Mouse (Mus musculus): ENCODE measurements around the gene Gimap8. TPM values are rescaled to one million over a fixed set of nuclear protein-coding genes. Genes with fewer than 3 reads are reported as not detected.
"Not testable (repeated sequence)": the region's sequence is repeated elsewhere in the genome, so short reads cannot be mapped to it uniquely, and the experiment has no call there.

The Gimap8 gene
- polyA plus RNA-seq, 1 experiment from 2014 or later = 0.20 TPM

DNA sequence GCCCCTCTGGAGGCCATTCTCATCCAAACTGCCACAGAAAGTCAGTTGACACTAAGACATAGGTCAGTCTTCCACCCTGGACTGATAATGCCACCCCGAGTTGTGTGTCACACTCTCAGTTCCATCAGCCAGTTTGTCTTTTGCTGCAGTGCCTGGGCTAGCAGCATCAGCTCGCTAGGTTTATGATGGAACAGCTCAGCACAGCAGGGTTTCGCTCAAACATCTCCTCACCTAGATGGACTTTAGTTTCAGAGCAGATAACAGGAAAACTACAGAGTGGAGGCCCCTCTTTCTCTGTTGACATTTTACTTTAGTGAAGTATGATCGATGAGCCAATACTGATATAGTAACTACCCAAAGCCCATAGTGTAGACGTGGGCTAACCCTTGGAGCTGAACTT, 32.3 kb upstream of the Gimap8 start:
- ATAC-seq (replicated peaks; ENCODE audit: insufficient number of reproducible peaks, low FRiP score, low TSS enrichment, low read depth) (no peak), DNase-seq (ENCODE audit: low spot score) (no peak)
- Histone ChIP-seq H3K36me3 (replicated peaks; ENCODE audit: control insufficient read depth, insufficient read depth, low read depth, low read length) (no peaks in the 10 kb centered on the region; the same call in none of the 2 replicates), H3K4me1 (ENCODE audit: control insufficient read depth, insufficient read depth, low read length) (no peaks in the 10 kb centered on the region), H3K27me3 (ENCODE audit: control insufficient read depth, insufficient read depth, low read length) (no peaks in the 10 kb centered on the region), H3K9me3 (replicated peaks; ENCODE audit: control insufficient read depth, low read length) (no peaks in the 10 kb centered on the region), H3K4me3 (ENCODE audit: low read depth, low read length) (no peak overlapping the region), H3K4me2 (ENCODE audit: low read depth, low read length) (no peak overlapping the region), H3K9ac (replicated peaks; ENCODE audit: low read length) (no peak overlapping the region), H3K27ac (replicated peaks; ENCODE audit: low read depth, low read length) (no peak overlapping the region)
- 92% methylated on average over 5 of the region's 5 CpGs for WGBS

DNA sequence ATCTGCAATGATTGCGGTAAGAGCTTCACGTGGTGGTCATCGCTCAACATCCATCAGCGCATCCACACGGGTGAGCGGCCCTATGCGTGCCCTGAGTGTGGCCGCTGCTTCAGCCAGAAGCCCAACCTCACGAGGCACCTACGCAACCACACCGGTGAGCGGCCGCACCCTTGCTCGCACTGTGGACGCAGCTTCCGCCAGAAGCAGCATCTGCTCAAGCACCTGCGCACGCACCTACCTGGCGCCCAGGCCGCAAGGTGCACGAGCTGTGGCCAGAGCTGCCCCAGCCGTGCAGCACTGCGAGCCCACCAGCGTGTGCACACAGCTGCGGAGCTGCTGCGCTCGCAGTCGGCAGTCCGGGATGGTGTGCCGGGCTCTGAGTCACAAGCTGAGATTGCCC, 27.0 kb upstream of the Gimap8 start:
- ATAC-seq (replicated peaks; ENCODE audit: insufficient number of reproducible peaks, low FRiP score, low TSS enrichment, low read depth) (no peak; the same call in 1 of the 2 replicates), DNase-seq (ENCODE audit: low spot score) (no peak)
- H3K4me3 ChIP-seq (ENCODE audit: low read depth, low read length) = no peak overlapping the region
- WGBS = 92% methylated on average over 30 of the region's 30 CpGs
- H3K4me2 ChIP-seq (ENCODE audit: low read depth, low read length) = no peak overlapping the region
- H3K9me3 ChIP-seq (replicated peaks; ENCODE audit: control insufficient read depth, low read length) = no peaks in the 10 kb centered on the region
- H3K9ac ChIP-seq (replicated peaks; ENCODE audit: low read length) = no peak overlapping the region
- no peak overlapping the region for H3K27ac ChIP-seq (replicated peaks; ENCODE audit: low read depth, low read length)
- no peaks in the 10 kb centered on the region for H3K27me3 ChIP-seq (ENCODE audit: control insufficient read depth, insufficient read depth, low read length)
- H3K4me1 ChIP-seq (ENCODE audit: control insufficient read depth, insufficient read depth, low read length) = no peaks in the 10 kb centered on the region
- H3K36me3 ChIP-seq (replicated peaks; ENCODE audit: control insufficient read depth, insufficient read depth, low read depth, low read length) = no peaks in the 10 kb centered on the region; the same call in 1 of the 2 replicates

DNA sequence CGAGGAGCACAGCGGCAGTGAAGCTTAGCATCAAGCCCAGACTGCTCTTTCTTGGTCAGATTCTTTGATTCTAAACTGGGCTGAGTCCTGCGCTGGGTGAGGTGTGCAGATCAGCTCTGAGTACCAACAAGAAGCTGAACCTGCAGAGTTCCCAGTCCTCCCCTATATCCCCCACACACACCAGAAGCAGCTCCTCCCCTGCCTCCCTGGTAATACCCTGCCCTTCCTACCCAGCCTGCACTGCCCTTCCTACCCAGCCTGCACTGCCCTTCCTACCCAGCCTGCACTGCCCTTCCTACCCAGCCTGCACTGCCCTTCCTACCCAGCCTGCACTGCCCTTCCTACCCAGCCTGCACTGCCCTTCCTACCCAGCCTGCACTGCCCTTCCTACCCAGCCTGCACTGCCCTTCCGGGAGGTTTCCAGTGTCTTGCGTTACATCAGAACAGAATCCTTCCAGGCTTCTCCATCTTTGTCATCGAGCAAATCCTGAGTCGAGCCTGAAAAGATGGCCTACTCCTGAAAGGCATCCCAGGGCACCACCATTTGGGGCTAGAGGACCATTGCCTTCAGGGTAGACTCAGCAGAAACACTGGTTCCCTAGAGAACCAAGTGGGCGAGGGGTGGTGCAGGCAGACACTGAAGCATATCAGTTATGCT, 24.7 kb upstream of the Gimap8 start:
- H3K4me1 ChIP-seq (ENCODE audit: control insufficient read depth, insufficient read depth, low read length); H3K4me2 ChIP-seq (ENCODE audit: low read depth, low read length); DNase-seq (ENCODE audit: low spot score); H3K27ac ChIP-seq (replicated peaks; ENCODE audit: low read depth, low read length); H3K9ac ChIP-seq (replicated peaks; ENCODE audit: low read length); ATAC-seq (replicated peaks; ENCODE audit: insufficient number of reproducible peaks, low FRiP score, low TSS enrichment, low read depth); H3K4me3 ChIP-seq (ENCODE audit: low read depth, low read length); H3K36me3 ChIP-seq (replicated peaks; ENCODE audit: control insufficient read depth, insufficient read depth, low read depth, low read length); H3K27me3 ChIP-seq (ENCODE audit: control insufficient read depth, insufficient read depth, low read length); H3K9me3 ChIP-seq (replicated peaks; ENCODE audit: control insufficient read depth, low read length): not testable (repeated sequence)
- 87% methylated on average over 8 of the region's 8 CpGs for WGBS

- H3K4me2 ChIP-seq (ENCODE audit: low read depth, low read length) = no peak overlapping the region
- H3K4me3 ChIP-seq (ENCODE audit: low read depth, low read length) = no peak overlapping the region
- ATAC-seq (replicated peaks; ENCODE audit: insufficient number of reproducible peaks, low FRiP score, low TSS enrichment, low read depth) (no peak), DNase-seq (ENCODE audit: low spot score) (no peak)
- peaks cover 6% of the 10 kb centered on the region for H3K27me3 ChIP-seq (ENCODE audit: control insufficient read depth, insufficient read depth, low read length)
- H3K9me3 ChIP-seq (replicated peaks; ENCODE audit: control insufficient read depth, low read length) = no peaks in the 10 kb centered on the region
- WGBS = 20% methylated on average over 1 of the region's 1 CpGs
- H3K36me3 ChIP-seq (replicated peaks; ENCODE audit: control insufficient read depth, insufficient read depth, low read depth, low read length) = no peaks in the 10 kb centered on the region; the same call in 1 of the 2 replicates
- no peaks in the 10 kb centered on the region for H3K4me1 ChIP-seq (ENCODE audit: control insufficient read depth, insufficient read depth, low read length)
- no peak overlapping the region for H3K27ac ChIP-seq (replicated peaks; ENCODE audit: low read depth, low read length)
- no peak overlapping the region for H3K9ac ChIP-seq (replicated peaks; ENCODE audit: low read length)
Measured at GRCm38 (mm10) chr6:48623460-48623859, 23.6 kb upstream of the Gimap8 start.

GRCm38 (mm10) chr6:48626464-48626863, 20.6 kb upstream of the Gimap8 start, which contains the start of gene AI854703:
Gene AI854703 (plus strand): TSS chr6:48626764.
- H3K9ac ChIP-seq (replicated peaks; ENCODE audit: low read length) = peak within 1 kb of the TSS; percentile 22

DNA sequence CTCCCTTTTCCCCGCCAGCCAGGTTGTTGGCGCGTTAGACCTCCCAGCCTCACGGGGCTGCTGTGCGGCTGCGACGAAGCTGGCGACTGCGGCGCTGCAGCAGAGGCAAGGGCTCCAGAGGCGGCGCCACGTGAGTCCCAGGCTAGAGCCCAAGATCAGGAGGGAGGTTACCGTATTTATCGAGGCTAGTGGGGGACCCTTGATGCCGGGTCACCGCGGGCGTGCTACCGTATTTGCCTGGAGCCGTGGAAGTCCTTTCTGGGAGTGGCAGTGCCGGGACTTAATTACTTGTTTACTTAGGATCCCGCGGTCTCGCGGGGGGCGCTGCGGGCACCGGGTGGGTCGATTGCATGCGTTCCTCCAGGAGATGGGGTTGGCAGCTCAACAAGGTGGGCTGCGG, 20.1 kb upstream of the Gimap8 start:
- peak overlapping the region; percentile 73 for H3K4me2 ChIP-seq (ENCODE audit: low read depth, low read length)
- H3K27ac ChIP-seq (replicated peaks; ENCODE audit: low read depth, low read length) = no peak overlapping the region
- WGBS = under 1% methylated on average over 31 of the region's 32 CpGs
- DNase-seq (ENCODE audit: low spot score) (peak; percentile 74), ATAC-seq (replicated peaks; ENCODE audit: insufficient number of reproducible peaks, low FRiP score, low TSS enrichment, low read depth) (no peak)
- H3K4me3 ChIP-seq (ENCODE audit: low read depth, low read length) = peak overlapping the region; percentile 32
- H3K9me3 ChIP-seq (replicated peaks; ENCODE audit: control insufficient read depth, low read length) = no peaks in the 10 kb centered on the region
- peak overlapping the region; percentile 22 for H3K9ac ChIP-seq (replicated peaks; ENCODE audit: low read length)
- H3K4me1 ChIP-seq (ENCODE audit: control insufficient read depth, insufficient read depth, low read length) = no peaks in the 10 kb centered on the region
- H3K27me3 ChIP-seq (ENCODE audit: control insufficient read depth, insufficient read depth, low read length) = peaks cover 17% of the 10 kb centered on the region
- no peaks in the 10 kb centered on the region for H3K36me3 ChIP-seq (replicated peaks; ENCODE audit: control insufficient read depth, insufficient read depth, low read depth, low read length)

More at GRCm38 (mm10) chr6:48626464-48626863, 20.6 kb upstream of the Gimap8 start, which contains the start of gene AI854703:
- H3K27ac ChIP-seq (replicated peaks; ENCODE audit: low read depth, low read length) = no peak within 1 kb of the TSS
- no peaks in the 10 kb centered on the region for H3K9me3 ChIP-seq (replicated peaks; ENCODE audit: control insufficient read depth, low read length)
- H3K4me3 ChIP-seq (ENCODE audit: low read depth, low read length) = peak within 1 kb of the TSS; percentile 32
- no peaks in the 10 kb centered on the region for H3K36me3 ChIP-seq (replicated peaks; ENCODE audit: control insufficient read depth, insufficient read depth, low read depth, low read length)
- H3K4me2 ChIP-seq (ENCODE audit: low read depth, low read length) = peak within 1 kb of the TSS; percentile 73
- WGBS = 30% methylated on average over 8 of the region's 8 CpGs
- peaks cover 17% of the 10 kb centered on the region for H3K27me3 ChIP-seq (ENCODE audit: control insufficient read depth, insufficient read depth, low read length)
- ATAC-seq (replicated peaks; ENCODE audit: insufficient number of reproducible peaks, low FRiP score, low TSS enrichment, low read depth) = no peak
- H3K4me1 ChIP-seq (ENCODE audit: control insufficient read depth, insufficient read depth, low read length) = no peaks in the 10 kb centered on the region
- no peak for DNase-seq (ENCODE audit: low spot score)

GRCm38 (mm10) chr6:48627511-48627924, 19.5 kb upstream of the Gimap8 start:
- H3K9me3 ChIP-seq (replicated peaks; ENCODE audit: control insufficient read depth, low read length) = no peaks in the 10 kb centered on the region
- H3K27ac ChIP-seq (replicated peaks; ENCODE audit: low read depth, low read length) = no peak overlapping the region
- ATAC-seq (replicated peaks; ENCODE audit: insufficient number of reproducible peaks, low FRiP score, low TSS enrichment, low read depth) (no peak), DNase-seq (ENCODE audit: low spot score) (no peak)
- H3K27me3 ChIP-seq (ENCODE audit: control insufficient read depth, insufficient read depth, low read length) = peaks cover 17% of the 10 kb centered on the region
- 5% methylated on average over 7 of the region's 7 CpGs for WGBS
- H3K36me3 ChIP-seq (replicated peaks; ENCODE audit: control insufficient read depth, insufficient read depth, low read depth, low read length) = no peaks in the 10 kb centered on the region
- peak overlapping the region; percentile 73 for H3K4me2 ChIP-seq (ENCODE audit: low read depth, low read length)
- H3K4me1 ChIP-seq (ENCODE audit: control insufficient read depth, insufficient read depth, low read length) = no peaks in the 10 kb centered on the region
- H3K4me3 ChIP-seq (ENCODE audit: low read depth, low read length) = peak overlapping the region; percentile 32
- H3K9ac ChIP-seq (replicated peaks; ENCODE audit: low read length) = no peak overlapping the region; the same call in 1 of the 2 replicates

DNA sequence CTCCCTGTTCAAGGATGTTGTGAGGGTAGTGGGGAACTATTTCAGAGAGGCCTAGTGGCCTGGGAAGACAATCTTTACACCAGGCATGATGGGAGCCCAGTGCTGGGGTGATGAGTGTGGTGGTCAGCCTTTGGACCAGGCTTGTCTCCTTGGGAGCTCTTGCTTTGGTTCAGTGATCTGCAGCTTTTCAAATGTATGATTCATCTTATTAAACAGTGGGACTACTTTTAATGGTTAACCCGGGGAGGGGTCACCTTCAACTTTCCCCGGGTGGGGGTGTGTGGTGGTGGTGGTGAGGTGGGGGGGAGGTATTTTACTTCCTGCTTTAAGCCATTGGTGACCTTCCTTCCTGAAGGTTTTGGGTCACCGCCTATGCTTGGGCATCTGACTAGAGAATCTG, 18.7 kb upstream of the Gimap8 start:
- no peaks in the 10 kb centered on the region for H3K9me3 ChIP-seq (replicated peaks; ENCODE audit: control insufficient read depth, low read length)
- peaks cover 17% of the 10 kb centered on the region for H3K27me3 ChIP-seq (ENCODE audit: control insufficient read depth, insufficient read depth, low read length)
- no peaks in the 10 kb centered on the region for H3K36me3 ChIP-seq (replicated peaks; ENCODE audit: control insufficient read depth, insufficient read depth, low read depth, low read length)
- DNase-seq (ENCODE audit: low spot score) (no peak), ATAC-seq (replicated peaks; ENCODE audit: insufficient number of reproducible peaks, low FRiP score, low TSS enrichment, low read depth) (no peak)
- no peak overlapping the region for H3K27ac ChIP-seq (replicated peaks; ENCODE audit: low read depth, low read length)
- no peaks in the 10 kb centered on the region for H3K4me1 ChIP-seq (ENCODE audit: control insufficient read depth, insufficient read depth, low read length)
- H3K9ac ChIP-seq (replicated peaks; ENCODE audit: low read length) = no peak overlapping the region
- 91% methylated on average over 3 of the region's 3 CpGs for WGBS
- H3K4me3 ChIP-seq (ENCODE audit: low read depth, low read length) = no peak overlapping the region
- H3K4me2 ChIP-seq (ENCODE audit: low read depth, low read length) = no peak overlapping the region
